9 mouse cellular contexts compared by ENCODE assay signal in genomic region chr14:14984710-14985647, GRCm38 (mm10).
DNase-seq lines count a peak whose midpoint lies in the region; ATAC-seq and TF ChIP-seq lines count a peak whose summit lies in the region.
"Had no signal": no experiment of that assay in that cellular context is flagged by ENCODE, and none has a peak within 500 bp of the region (broad histone marks: within the 10 kb centered on the region; RNA-seq: fewer than 3 reads in every experiment).

No protein-coding gene starts in this region.

- no peak overlapping the region for H3K9ac ChIP-seq in CH12.LX (ENCODE audit: insufficient read depth, low read depth)
- H3K9ac ChIP-seq in forebrain, embryonic 13.5 days, result no peak overlapping the region
- H3K9ac ChIP-seq in lung, embryonic 15.5 days, result no peak overlapping the region

- peak; percentile 86 for ATAC-seq in forebrain, embryonic 13.5 days
- ATAC-seq in lung, embryonic 15.5 days (ENCODE audit: borderline replicate concordance, extremely low read depth, low FRiP score, low TSS enrichment), result peak; percentile 65; the same call in 1 of the 2 replicates

- dilution Hi-C loops in CH12.LX (cut with MboI; ENCODE audit: extremely low pct_ligation_motif_present, extremely low pct_unique_long_range_greater_than_20kb, low sequenced_read_pairs), result no loop called here

- no peak overlapping the region for H3K4me2 ChIP-seq in CH12.LX (ENCODE audit: insufficient read depth, low read depth, poor library complexity, severe bottlenecking)
- H3K4me2 ChIP-seq in forebrain, embryonic 13.5 days, result no peak overlapping the region
- no peak overlapping the region for H3K4me2 ChIP-seq in lung, embryonic 15.5 days

- intact Hi-C loops in heart, postnatal 36 days (cut with DNase I), result loop anchor here (1.0 to 2.0 kb wide), 2 partner anchors 122 to 502 kb away; no protein-coding TSS in a partner anchor

- in situ Hi-C loops in CH12.LX (cut with MboI; ENCODE audit: low pct_ligation_motif_present, low pct_unique_long_range_greater_than_20kb, low sequenced_read_pairs), result loop anchor here (25.0 kb wide), 1 partner anchor 98 kb away; no protein-coding TSS in a partner anchor

- H3K27ac ChIP-seq in CH12.LX (ENCODE audit: insufficient read depth, low read depth), result no peak overlapping the region
- no peak overlapping the region for H3K27ac ChIP-seq in forebrain, embryonic 13.5 days
- no peak overlapping the region for H3K27ac ChIP-seq in lung, embryonic 15.5 days
- no peak overlapping the region for H3K27ac ChIP-seq in thymus, adult 2 months (ENCODE audit: control insufficient read depth, insufficient read depth, low read length)

- H3K4me1 ChIP-seq in CH12.LX (ENCODE audit: control insufficient read depth in 1 of 2, insufficient read depth in 2 of 2), result 0 out of 4 replicates have a peak, but pooled peaks cover 0 to 2% of the 10 kb centered on the region in 2 experiments
- no peaks in the 10 kb centered on the region for H3K4me1 ChIP-seq in forebrain, embryonic 13.5 days
- no peaks in the 10 kb centered on the region for H3K4me1 ChIP-seq in lung, embryonic 15.5 days
- H3K4me1 ChIP-seq in thymus, adult 2 months (replicated peaks; ENCODE audit: control insufficient read depth, insufficient read depth, low read length), result no peaks in the 10 kb centered on the region

- peak; percentile 78 for TF ChIP-seq RAD21 in CH12.LX (IDR thresholded peaks at IDR 0.05; ENCODE audit: low read depth, low read length)

- WGBS in forebrain, embryonic 13.5 days, result 40% methylated on average over 11 of the region's 11 CpGs
- 40% methylated on average over 11 of the region's 11 CpGs for WGBS in large intestine, adult 2 months
- 32% methylated on average over 11 of the region's 11 CpGs for WGBS in lung, embryonic 15.5 days
- 48% methylated on average over 11 of the region's 11 CpGs for WGBS in thymus, adult 2 months

- DNase-seq in CH12.LX (ENCODE audit: extremely low read depth), result peak; percentile 79
- peak; percentile 56 for DNase-seq in c-Kit-positive CD71-negative TER-119-negative erythroid progenitor cells, embryonic 14.5 days (ENCODE audit: low read depth)
- peak; percentile 34 to 66 for DNase-seq in heart, postnatal 36 days
- DNase-seq in large intestine, adult 2 months (ENCODE audit: low read depth, low spot score), result peak; percentile 35
- DNase-seq in ovary, postnatal 10 days (ENCODE audit: low spot score), result peak; percentile 17
- peak; percentile 67 for DNase-seq in thymus, adult 2 months

- no peak for TF ChIP-seq POLR2A in CH12.LX (IDR thresholded peaks at IDR 0.05; ENCODE audit: low read depth, low read length)
- TF ChIP-seq POLR2A in thymus, adult 2 months (IDR thresholded peaks at IDR 0.05; ENCODE audit: control insufficient read depth, extremely low read depth, insufficient read depth, low read length, poor library complexity), result no peak

- H3K9me3 ChIP-seq in CH12.LX (replicated peaks; ENCODE audit: low read length), result no peaks in the 10 kb centered on the region
- H3K9me3 ChIP-seq in forebrain, embryonic 13.5 days (replicated peaks), result no peaks in the 10 kb centered on the region
- no peaks in the 10 kb centered on the region for H3K9me3 ChIP-seq in lung, embryonic 15.5 days

- H3K27me3 ChIP-seq in CH12.LX (replicated peaks), result no peaks in the 10 kb centered on the region
- no peaks in the 10 kb centered on the region for H3K27me3 ChIP-seq in forebrain, embryonic 13.5 days
- no peaks in the 10 kb centered on the region for H3K27me3 ChIP-seq in lung, embryonic 15.5 days
- H3K27me3 ChIP-seq in thymus, adult 2 months (ENCODE audit: control insufficient read depth, insufficient read depth, low read length), result no peaks in the 10 kb centered on the region

- no peaks in the 10 kb centered on the region for H3K79me2 ChIP-seq in CH12.LX (replicated peaks; ENCODE audit: control insufficient read depth, extremely low read depth, insufficient read depth, poor library complexity, severe bottlenecking)

- TF ChIP-seq EP300 in CH12.LX (IDR thresholded peaks at IDR 0.05; ENCODE audit: low read length), result no peak

- peak; percentile 60 to 91 for TF ChIP-seq CTCF in CH12.LX (conservative IDR thresholded peaks at IDR 0.05 in 1 of 2, IDR thresholded peaks at IDR 0.05 in 1 of 2; ENCODE audit: low read depth in 2 of 2, low read length in 2 of 2)
- TF ChIP-seq CTCF in thymus, adult 2 months (IDR thresholded peaks at IDR 0.05; ENCODE audit: borderline replicate concordance, control insufficient read depth, extremely low read depth, insufficient read depth, low read length, poor library complexity), result peak; percentile 87

- H3K36me3 ChIP-seq in CH12.LX (replicated peaks in 1 of 2; ENCODE audit: control insufficient read depth in 1 of 2, insufficient read depth in 1 of 2, low read length in 1 of 2), result no peaks in the 10 kb centered on the region
- no peaks in the 10 kb centered on the region for H3K36me3 ChIP-seq in forebrain, embryonic 13.5 days (ENCODE audit: poor library complexity, severe bottlenecking)
- H3K36me3 ChIP-seq in lung, embryonic 15.5 days, result no peaks in the 10 kb centered on the region
- no peaks in the 10 kb centered on the region for H3K36me3 ChIP-seq in thymus, adult 2 months (ENCODE audit: control insufficient read depth, insufficient read depth, low read length)

- no peak overlapping the region for H3K4me3 ChIP-seq in CH12.LX (replicated peaks in 1 of 3; ENCODE audit: low read depth in 2 of 3, low read length in 2 of 3, poor library complexity in 1 of 3)
- H3K4me3 ChIP-seq in forebrain, embryonic 13.5 days, result no peak overlapping the region
- H3K4me3 ChIP-seq in lung, embryonic 15.5 days, result no peak overlapping the region
- H3K4me3 ChIP-seq in thymus, adult 2 months (ENCODE audit: control insufficient read depth, insufficient read depth, low read length), result no peak overlapping the region
- H3K4me3 ChIP-seq: erythroblast, embryonic 14.5 days had no signal

TF ChIP-seq in CH12.LX, 34 proteins besides CTCF, POLR2A, EP300 and RAD21:
- TF ChIP-seq ZC3H11A (IDR thresholded peaks at IDR 0.05; ENCODE audit: low read depth, low read length) (peak; percentile 34; the same call in 1 of the 2 replicates), POLR2AphosphoS2 (IDR thresholded peaks at IDR 0.05; ENCODE audit: low read depth, low read length) (no peak), CHD2 (IDR thresholded peaks at IDR 0.05; ENCODE audit: low read length) (no peak), USF2 (conservative IDR thresholded peaks at IDR 0.05; ENCODE audit: low read depth, low read length) (no peak), IRF4 (IDR thresholded peaks at IDR 0.05; ENCODE audit: low read depth, low read length) (peak; percentile 23; the same call in 1 of the 2 replicates), MAFK (IDR thresholded peaks at IDR 0.05; ENCODE audit: insufficient replicate concordance, low read length) (no peak), UBTF (IDR thresholded peaks at IDR 0.05; ENCODE audit: low read depth, low read length) (no peak), SIN3A (IDR thresholded peaks at IDR 0.05; ENCODE audit: low read length) (no peak), GABPA (IDR thresholded peaks at IDR 0.05; ENCODE audit: insufficient replicate concordance, low read depth, low read length) (no peak), RCOR1 (conservative IDR thresholded peaks at IDR 0.05; ENCODE audit: low read depth, low read length) (no peak), MAZ (IDR thresholded peaks at IDR 0.05; ENCODE audit: low read depth, low read length) (no peak), ELF1 (IDR thresholded peaks at IDR 0.05; ENCODE audit: low read depth, low read length) (0 out of 2 replicates have a peak, but pooled peaks have one; percentile 14), JUND (conservative IDR thresholded peaks at IDR 0.05; ENCODE audit: low read depth, low read length) (no peak), MAX (IDR thresholded peaks at IDR 0.05; ENCODE audit: low read length) (no peak), NRF1 (IDR thresholded peaks at IDR 0.05; ENCODE audit: low read depth, low read length) (no peak), ZNF384 (IDR thresholded peaks at IDR 0.05; ENCODE audit: low read depth, low read length) (0 out of 2 replicates have a peak, but pooled peaks have one; percentile 33), JUN (IDR thresholded peaks at IDR 0.05; ENCODE audit: insufficient read depth, low read depth, low read length) (no peak), ZMIZ1 (IDR thresholded peaks at IDR 0.05; ENCODE audit: low read depth, low read length) (no peak), MYC (IDR thresholded peaks at IDR 0.05; ENCODE audit: low read depth, low read length) (no peak), BHLHE40 (IDR thresholded peaks at IDR 0.05; ENCODE audit: low read depth, low read length) (no peak), SMC3 (IDR thresholded peaks at IDR 0.05; ENCODE audit: low read depth, low read length) (peak; percentile 88), NELFE (IDR thresholded peaks at IDR 0.05; ENCODE audit: low read depth, low read length) (peak; percentile 32; the same call in 1 of the 2 replicates)

Comparison
In these comparisons a context has a peak if more than half of its experiments do, and no peak if none do; other contexts are left out.
1. DNase-seq: peak in every context shown above with its lines; median percentile 79 in CH12.LX; 67 in thymus, adult 2 months; 56 in c-Kit-positive CD71-negative TER-119-negative erythroid progenitor cells, embryonic 14.5 days; 50 in heart, postnatal 36 days; 35 in large intestine, adult 2 months; 17 in ovary, postnatal 10 days.